Mouse (Mus musculus): ENCODE measurements around the gene Phip. TPM values are rescaled to one million over a fixed set of nuclear protein-coding genes. Genes with fewer than 3 reads are reported as not detected.

The Phip gene
- total and polyA plus RNA-seq, 3 experiments: 16.2 to 49.2 (median 18.1) TPM

- no peak for TF ChIP-seq E2F4 (IDR thresholded peaks at IDR 0.05; ENCODE audit: borderline replicate concordance, low read depth, low read length)
- TF ChIP-seq RAD21 (IDR thresholded peaks at IDR 0.05; ENCODE audit: low read depth, low read length): no peak
- no peak for TF ChIP-seq EP300 (IDR thresholded peaks at IDR 0.05; ENCODE audit: low read depth in 1 of 2, low read length in 2 of 2)
- no peak for TF ChIP-seq GABPA (IDR thresholded peaks at IDR 0.05; ENCODE audit: low read depth, low read length)
- TF ChIP-seq KAT2A (conservative IDR thresholded peaks at IDR 0.05; ENCODE audit: low read depth, low read length): no peak
- no peak for TF ChIP-seq RCOR1 (IDR thresholded peaks at IDR 0.05; ENCODE audit: low read depth, low read length)
- no peak for TF ChIP-seq MEF2A (IDR thresholded peaks at IDR 0.05; ENCODE audit: extremely low read depth, insufficient replicate concordance, low read depth, low read length, poor library complexity, severe bottlenecking)
- TF ChIP-seq MAFK (IDR thresholded peaks at IDR 0.05; ENCODE audit: borderline replicate concordance, low read depth, low read length): no peak
- no peak for TF ChIP-seq SIN3A (IDR thresholded peaks at IDR 0.05; ENCODE audit: low read length)
- no peak for TF ChIP-seq ZNF384 (IDR thresholded peaks at IDR 0.05; ENCODE audit: low read depth, low read length)
- no peak for TF ChIP-seq HCFC1 (IDR thresholded peaks at IDR 0.05; ENCODE audit: low read depth, low read length)
- TF ChIP-seq MYB (IDR thresholded peaks at IDR 0.05; ENCODE audit: low read depth, low read length): no peak
- no peak for TF ChIP-seq NRF1 (IDR thresholded peaks at IDR 0.05; ENCODE audit: insufficient read depth, low read depth, low read length, poor library complexity, severe bottlenecking)
- no peak overlapping the region for H3K27ac ChIP-seq (ENCODE audit: control insufficient read depth, low read depth, low read length)
- no peak for DNase-seq (ENCODE audit: low read depth, low spot score)
- H3K9me3 ChIP-seq (replicated peaks; ENCODE audit: insufficient read depth, low read length): no peaks in the 10 kb centered on the region
- H3K79me2 ChIP-seq (ENCODE audit: control insufficient read depth, insufficient read depth, low read length, poor library complexity): peaks cover 24% of the 10 kb centered on the region
- H3K36me3 ChIP-seq (ENCODE audit: control insufficient read depth in 1 of 2, insufficient read depth in 2 of 2, low read length in 2 of 2): peaks cover 26 to 29% of the 10 kb centered on the region in 2 experiments
- H3K27me3 ChIP-seq (ENCODE audit: control insufficient read depth in 1 of 2, insufficient read depth in 2 of 2, low read length in 2 of 2): no peaks in the 10 kb centered on the region
- no peak overlapping the region for H3K4me3 ChIP-seq (ENCODE audit: control insufficient read depth in 1 of 2, insufficient read depth in 1 of 2, low read depth in 2 of 2, low read length in 2 of 2)
- peaks cover 7 to 8% of the 10 kb centered on the region in 2 experiments; a peak in 3 of 4 replicates for H3K4me1 ChIP-seq (ENCODE audit: control insufficient read depth in 1 of 2, insufficient read depth in 2 of 2, low read length in 2 of 2)
- H3K9ac ChIP-seq (ENCODE audit: control insufficient read depth, low read depth, low read length, poor library complexity, severe bottlenecking): no peak overlapping the region
Observed at GRCm38 (mm10) chr9:82967076-82967621, 8.2 kb downstream of the Phip start.

- H3K4me1 ChIP-seq (ENCODE audit: control insufficient read depth in 1 of 2, insufficient read depth in 2 of 2, low read length in 2 of 2): 0 out of 4 replicates have a peak, but pooled peaks cover 0 to 2% of the 10 kb centered on the region in 2 experiments
- no peak overlapping the region for H3K4me3 ChIP-seq (ENCODE audit: control insufficient read depth in 1 of 2, insufficient read depth in 1 of 2, low read depth in 2 of 2, low read length in 2 of 2)
- no peak overlapping the region for H3K9ac ChIP-seq (ENCODE audit: control insufficient read depth, low read depth, low read length, poor library complexity, severe bottlenecking)
- no peak for DNase-seq (ENCODE audit: low read depth, low spot score)
- no peaks in the 10 kb centered on the region for H3K9me3 ChIP-seq (replicated peaks; ENCODE audit: insufficient read depth, low read length)
- no peaks in the 10 kb centered on the region for H3K27me3 ChIP-seq (ENCODE audit: control insufficient read depth in 1 of 2, insufficient read depth in 2 of 2, low read length in 2 of 2)
- no peak overlapping the region for H3K27ac ChIP-seq (ENCODE audit: control insufficient read depth, low read depth, low read length)
- TF ChIP-seq TAL1 (IDR thresholded peaks at IDR 0.05; ENCODE audit: low read length) (no peak), JUND (IDR thresholded peaks at IDR 0.05; ENCODE audit: low read depth, low read length) (no peak), ZC3H11A (IDR thresholded peaks at IDR 0.05; ENCODE audit: low read depth, low read length) (no peak), CTCF (IDR thresholded peaks at IDR 0.05 in 2 of 3, conservative IDR thresholded peaks at IDR 0.05 in 1 of 3; ENCODE audit: control insufficient read depth in 1 of 3, insufficient read depth in 1 of 3, low read depth in 2 of 3, low read length in 3 of 3, poor library complexity in 1 of 3, severe bottlenecking in 1 of 3) (no peak), MAZ (IDR thresholded peaks at IDR 0.05; ENCODE audit: low read depth, low read length) (no peak), USF1 (IDR thresholded peaks at IDR 0.05; ENCODE audit: low read depth, low read length) (no peak), MYB (IDR thresholded peaks at IDR 0.05; ENCODE audit: low read depth, low read length) (no peak), GATA1 (IDR thresholded peaks at IDR 0.05; ENCODE audit: low read depth, low read length) (no peak), GABPA (IDR thresholded peaks at IDR 0.05; ENCODE audit: low read depth, low read length) (no peak), POLR2A (IDR thresholded peaks at IDR 0.05; ENCODE audit: control insufficient read depth in 1 of 2, insufficient read depth in 1 of 2, low read depth in 1 of 2, low read length in 2 of 2, poor library complexity in 1 of 2) (no peak), KAT2A (conservative IDR thresholded peaks at IDR 0.05; ENCODE audit: low read depth, low read length) (no peak)
- peaks cover 11% of the 10 kb centered on the region for H3K79me2 ChIP-seq (ENCODE audit: control insufficient read depth, insufficient read depth, low read length, poor library complexity)
- H3K36me3 ChIP-seq (ENCODE audit: control insufficient read depth in 1 of 2, insufficient read depth in 2 of 2, low read length in 2 of 2): peaks cover 9 to 36% of the 10 kb centered on the region in 2 experiments
Observed at GRCm38 (mm10) chr9:82963981-82964380, 11.3 kb downstream of the Phip start.
